Mouse (Mus musculus) right cerebral cortex, postnatal 36 days (tissue): ENCODE results near the gene Vps50.
"Not testable (repeated sequence)": the region's sequence is repeated elsewhere in the genome, so short reads cannot be mapped to it uniquely, and the experiment has no call there.

Source experiments
- DNase-seq, 2 experiments: peaks; one replicate each; pipeline ENCODE4 v3.0.0; 2022; ENCODE audit warnings: low spot score in 2 of 2, mixed read lengths in 1 of 2

Gene Vps50

DNA sequence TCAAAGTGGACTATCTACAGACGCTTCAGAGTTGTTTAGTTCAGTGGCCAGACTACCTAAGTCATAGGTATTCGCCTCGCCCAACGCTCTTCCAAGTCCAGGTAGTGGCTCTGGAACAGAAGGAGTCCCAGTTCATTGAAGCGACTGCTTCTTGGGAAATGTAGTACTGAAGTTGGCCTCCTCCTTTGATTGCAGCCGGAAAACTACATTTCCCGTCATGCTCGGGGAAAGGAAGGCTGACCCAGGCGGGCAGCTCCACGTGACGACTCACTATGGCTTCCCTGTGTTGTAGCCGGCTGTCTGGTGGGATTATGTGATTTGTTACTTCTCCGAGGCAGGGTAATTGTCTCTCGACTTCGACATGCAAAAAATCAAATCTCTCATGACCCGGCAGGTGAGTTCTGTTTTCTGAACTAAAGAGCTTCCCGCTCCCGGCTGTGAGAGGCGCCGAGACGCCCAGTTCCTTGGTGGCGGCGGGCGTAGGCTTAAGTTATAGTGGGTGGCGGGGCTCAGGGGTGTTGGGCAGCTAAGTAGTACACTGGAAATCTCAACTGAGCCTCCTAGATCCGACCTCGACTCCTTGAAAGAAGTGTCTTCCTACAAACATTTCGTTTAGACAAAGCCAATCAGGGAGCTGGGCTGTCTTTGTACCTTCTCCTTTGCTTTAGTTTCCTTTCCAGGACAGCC is at the start of gene Vps50, which contains the start of gene Hepacam2:
Vps50 (plus strand) TSS at position 221 of the 687 bp plus-strand sequence.
Hepacam2 (minus strand) TSS at position 137 of the 687 bp plus-strand sequence.
- DNase-seq = peak; percentile 89 to 95

- no peak for DNase-seq
Measured at GRCm38 (mm10) chr6:3454421-3454820, 43.8 kb upstream of the Vps50 start.

- no peak for DNase-seq
Measured at GRCm38 (mm10) chr6:3455944-3456536, 42.1 kb upstream of the Vps50 start.

DNA sequence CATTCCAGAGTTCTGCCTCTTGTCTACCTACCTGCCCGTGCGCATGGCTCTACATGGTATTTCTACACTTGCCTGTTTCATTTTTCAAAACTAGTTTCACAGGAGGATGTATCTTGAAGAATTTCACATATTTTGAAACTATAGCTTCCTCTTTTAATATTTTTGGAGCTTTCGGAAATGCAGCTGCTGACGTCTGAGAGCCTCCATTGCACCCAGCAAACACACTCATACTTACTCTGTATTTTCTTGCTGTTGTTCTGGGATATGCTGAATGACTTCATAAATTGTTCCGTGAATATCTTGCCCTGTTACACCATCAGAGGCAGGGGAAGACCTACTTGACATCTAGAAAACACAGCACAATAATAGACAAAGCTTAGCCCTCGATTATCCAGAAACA is 35.2 kb upstream of the Vps50 start:
- DNase-seq = no peak

DNA sequence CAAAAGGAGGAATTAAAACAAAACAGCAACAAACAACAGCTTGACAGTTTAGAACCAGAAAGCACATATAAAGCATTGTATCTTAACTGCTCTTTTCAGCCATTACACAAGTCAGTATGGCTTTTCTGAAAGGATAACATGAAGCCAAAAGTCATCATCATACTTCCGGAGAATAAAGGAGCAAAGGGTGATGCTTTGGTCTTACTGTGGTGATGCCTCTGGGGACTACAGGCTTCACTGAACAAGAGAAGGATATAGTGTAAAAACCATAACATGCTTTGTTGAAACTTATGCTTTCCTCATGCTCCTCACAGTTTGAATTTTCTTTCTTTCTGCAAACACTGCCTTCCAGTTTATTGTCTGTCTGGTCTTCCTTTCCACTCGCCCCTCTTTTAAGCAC is 34.6 kb upstream of the Vps50 start:
- DNase-seq = no peak

DNA sequence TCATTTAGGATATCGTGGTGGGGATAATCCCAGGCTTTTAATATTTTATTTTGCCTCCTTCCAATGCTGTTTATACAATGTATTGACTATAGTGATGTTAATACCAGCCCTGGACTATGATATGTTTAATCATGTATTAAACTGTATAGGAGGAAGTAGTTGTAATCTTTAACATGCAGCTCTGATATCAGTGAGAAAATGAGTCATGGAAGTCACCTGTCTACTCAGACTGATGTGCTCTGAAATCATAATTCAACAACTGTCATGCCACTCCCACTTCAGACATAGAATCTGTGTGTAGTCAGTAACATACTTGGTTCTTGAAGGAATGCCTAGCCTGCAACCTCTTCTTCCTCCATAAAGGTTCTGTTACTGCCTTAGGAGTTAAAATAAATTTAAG is 29.6 kb upstream of the Vps50 start:
- no peak for DNase-seq

DNA sequence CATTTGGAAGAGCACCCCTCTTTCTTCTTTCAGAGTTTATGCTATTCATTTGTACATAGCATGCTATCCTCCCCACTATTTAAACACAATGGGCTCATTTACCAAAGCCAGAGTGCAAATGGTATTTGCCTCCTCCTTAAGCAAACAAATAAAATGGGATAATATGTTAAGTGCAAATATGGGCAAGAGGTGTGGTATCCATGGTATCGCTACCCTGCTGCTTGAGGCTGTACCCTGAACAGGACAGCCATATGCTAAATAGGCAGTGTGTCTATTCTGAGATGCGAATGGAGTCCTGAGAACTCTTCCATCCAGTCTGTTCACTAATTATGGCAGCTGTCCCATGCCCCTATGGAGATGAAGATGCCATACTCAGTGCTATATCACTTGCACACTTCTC is 27.5 kb upstream of the Vps50 start:
- no peak for DNase-seq

DNA sequence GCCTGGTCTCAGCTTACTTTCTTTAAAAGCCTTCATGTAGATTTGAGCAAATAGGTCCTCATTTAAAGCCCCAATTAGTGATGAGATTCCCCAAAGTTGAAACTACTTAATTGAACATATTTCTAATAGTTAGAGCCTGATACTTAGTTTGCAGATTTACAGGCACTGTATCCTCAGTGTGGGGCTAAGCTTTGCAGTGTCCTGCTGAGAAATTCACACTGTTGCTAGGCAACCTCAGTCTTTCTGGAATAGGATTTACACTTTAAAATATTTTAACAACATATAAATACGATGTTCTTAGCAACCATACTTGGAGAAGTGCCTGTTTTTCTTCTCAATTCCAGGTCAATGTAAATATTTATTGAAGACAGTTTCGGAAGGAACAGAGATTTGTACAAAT is 21.9 kb upstream of the Vps50 start:
- DNase-seq = no peak

DNA sequence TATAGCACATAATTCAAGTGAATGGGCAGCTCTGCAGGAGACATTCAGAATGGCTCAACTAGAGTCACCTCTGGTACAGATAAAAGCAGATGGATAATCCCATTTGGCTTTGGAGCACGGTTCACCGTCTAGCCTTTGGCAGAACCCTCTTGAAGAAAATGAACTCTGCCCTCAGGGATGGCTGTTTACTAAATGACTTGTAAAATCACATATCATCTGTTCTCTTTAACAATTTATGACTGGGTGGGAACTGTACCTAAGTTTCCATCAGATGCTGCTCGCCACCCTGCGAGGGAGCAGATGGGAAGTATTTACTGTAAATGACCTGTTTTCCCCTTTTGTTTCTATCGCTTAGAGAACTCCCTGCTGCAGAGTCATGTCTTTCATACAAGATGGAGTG is 18.3 kb upstream of the Vps50 start:
- DNase-seq = no peak

GRCm38 (mm10) chr6:3481705-3482104 is 16.5 kb upstream of the Vps50 start:
- DNase-seq = no peak

DNA sequence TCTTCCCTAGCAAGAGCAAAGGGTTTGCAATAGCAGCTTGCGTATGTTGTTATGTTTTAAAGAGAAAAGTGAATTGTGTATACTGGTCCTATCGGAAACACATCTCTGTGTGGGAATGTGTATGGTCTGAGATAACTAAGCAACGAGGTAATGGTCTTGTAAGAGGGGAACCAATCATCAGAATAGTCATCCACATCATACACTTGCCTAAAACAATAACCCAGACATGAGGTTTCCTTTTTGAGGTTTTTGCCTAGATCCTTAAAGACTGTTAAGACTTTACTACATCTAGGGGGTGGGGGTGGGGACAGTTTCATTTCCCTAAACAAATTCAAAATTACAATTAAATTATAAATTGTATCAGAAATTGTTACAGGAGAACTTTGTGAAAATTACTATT is 13.0 kb upstream of the Vps50 start:
- DNase-seq = no peak

DNA sequence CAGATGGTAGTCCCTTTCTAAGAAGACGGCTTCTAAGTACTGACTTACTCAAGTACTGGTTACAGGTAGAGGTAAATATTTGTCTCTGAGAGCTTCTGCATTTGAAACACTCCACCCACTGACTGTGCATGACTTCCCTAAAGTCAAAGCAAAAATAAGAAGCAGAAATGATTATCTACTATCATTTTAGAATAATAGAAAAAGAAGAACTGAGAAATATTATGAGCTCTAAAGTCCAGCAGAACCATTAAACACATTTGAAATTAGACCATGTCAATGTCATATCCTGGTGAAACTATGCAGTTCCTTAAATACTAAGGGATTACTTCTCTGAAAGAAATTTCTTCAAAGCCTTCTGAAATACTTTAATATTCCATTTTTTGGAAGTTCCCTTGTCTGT is 10.8 kb upstream of the Vps50 start:
- no peak for DNase-seq

DNA sequence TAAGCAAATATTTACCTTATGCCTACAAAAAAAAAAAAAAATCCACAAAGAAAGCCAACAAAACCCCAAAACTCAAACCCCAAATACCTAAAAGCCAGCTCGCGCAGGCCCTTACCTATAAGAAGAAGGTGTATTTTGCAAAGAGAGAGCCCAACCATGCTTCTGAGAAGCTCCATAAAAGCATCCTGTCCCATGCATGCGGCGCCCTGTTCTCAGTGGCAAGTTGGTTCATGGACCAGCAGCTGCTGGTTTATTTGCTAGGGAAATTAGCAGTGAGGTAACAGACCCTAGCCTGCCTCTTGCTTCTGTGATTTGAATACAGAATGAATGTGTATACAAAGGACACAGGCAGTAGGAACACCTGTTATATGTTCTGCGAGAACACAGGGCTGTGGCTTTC is 3.9 kb upstream of the Vps50 start:
- no peak for DNase-seq

- no peak for DNase-seq
Measured at GRCm38 (mm10) chr6:3496210-3496609, 2.0 kb upstream of the Vps50 start.

DNA sequence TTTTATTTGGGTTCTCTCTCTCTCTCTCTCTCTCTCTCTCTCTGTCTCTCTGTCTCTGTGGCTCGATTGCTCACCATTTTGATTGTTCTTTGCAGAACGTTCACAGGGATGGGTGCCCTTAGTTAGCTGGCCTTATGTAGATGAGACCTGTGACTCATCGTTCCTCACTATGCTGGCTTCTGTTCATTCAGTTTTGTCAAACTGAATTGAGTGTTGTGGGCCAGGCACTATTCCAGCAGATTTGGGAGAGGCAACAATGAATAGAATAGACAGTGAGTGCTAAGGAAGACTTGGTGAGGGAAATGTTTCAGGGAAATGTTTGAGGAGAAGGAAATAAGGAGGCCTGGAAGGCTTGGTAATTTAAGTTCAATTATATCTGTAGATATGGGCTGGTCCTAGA is 2.1 kb downstream of the Vps50 start:
- DNase-seq = no peak

GRCm38 (mm10) chr6:3505289-3505688 is 7.1 kb downstream of the Vps50 start:
- no peak for DNase-seq

DNA sequence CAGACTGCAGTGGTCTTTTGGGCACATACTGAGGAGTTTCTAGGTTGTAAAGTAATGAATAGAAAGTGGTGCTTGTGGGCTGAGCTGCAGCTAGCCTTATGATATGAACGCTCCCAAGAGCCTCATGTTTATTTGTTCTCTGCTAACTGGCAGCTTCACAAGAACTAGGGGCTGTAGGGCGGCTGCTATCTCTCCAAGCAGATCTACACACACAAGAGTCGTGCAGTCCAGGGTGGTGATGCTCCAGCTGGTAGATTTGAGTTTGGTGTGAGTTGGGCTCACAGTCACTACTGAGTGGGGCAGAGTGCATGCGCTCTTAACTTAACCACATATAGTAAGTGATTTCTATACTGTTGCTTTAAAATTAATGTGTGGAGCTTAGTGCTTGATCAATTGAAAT is 8.9 kb downstream of the Vps50 start:
- no peak for DNase-seq

- not testable (repeated sequence) for DNase-seq
Measured at GRCm38 (mm10) chr6:3508151-3508550, 10.0 kb downstream of the Vps50 start.

DNA sequence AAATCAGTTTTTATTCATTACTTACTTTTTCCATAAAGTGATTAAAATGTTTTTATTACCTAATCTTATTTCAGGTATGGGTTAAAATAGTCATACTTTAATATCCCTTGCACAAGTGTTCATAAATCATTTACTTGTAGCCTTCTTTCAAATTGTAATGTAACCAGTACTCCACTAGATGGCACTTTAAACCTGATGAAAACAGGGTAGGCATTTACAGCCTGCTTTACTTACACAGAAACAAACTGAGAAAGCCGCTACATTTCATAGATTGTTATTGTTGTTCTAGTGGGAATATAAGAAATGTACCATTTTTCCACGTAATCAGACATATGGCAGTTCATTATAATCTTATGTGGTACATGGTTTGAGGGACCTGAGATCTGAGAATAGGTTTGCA is 11.6 kb downstream of the Vps50 start:
- DNase-seq = no peak

DNA sequence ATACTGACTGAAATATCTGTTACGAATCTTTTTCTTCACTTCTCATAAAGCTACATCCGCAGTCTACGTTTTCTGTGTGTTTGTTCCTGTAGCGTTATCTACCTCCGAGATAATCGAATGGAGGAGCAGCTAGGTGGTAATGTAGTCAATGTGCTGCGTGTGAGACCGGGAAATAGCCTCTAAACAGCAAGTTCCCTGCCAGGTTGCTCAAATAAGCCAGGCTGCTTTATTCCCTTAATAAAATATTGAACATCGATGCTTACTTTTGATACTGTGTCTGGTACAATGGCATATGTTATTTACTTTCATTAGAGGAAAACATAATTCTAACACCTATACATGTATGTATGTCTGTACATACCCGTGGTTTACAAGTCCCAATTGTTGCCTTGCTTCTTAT is 12.9 kb downstream of the Vps50 start:
- DNase-seq = no peak

DNA sequence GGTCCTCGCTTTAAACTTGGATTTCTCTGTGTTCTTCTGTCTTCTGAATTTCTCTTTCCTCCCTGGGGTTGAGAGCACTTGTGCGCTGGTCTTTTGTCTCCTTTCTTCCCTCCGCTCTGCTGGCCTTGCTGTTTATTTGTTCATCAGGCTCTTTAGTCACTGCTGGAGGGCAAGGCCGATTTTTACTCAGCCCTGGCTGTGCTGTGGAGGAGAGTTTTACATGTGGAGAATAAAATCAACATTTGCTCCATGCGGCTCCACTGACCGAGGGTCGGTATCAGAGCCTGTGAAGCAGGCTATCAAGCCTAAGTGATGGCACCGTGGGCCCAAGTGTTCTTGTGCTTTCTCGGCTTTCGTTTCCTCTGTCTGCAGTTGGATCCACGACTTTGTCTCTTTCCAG is 13.4 kb downstream of the Vps50 start:
- no peak for DNase-seq

GRCm38 (mm10) chr6:3512611-3513010 is 14.4 kb downstream of the Vps50 start:
- DNase-seq = peak; percentile 10 to 51

DNA sequence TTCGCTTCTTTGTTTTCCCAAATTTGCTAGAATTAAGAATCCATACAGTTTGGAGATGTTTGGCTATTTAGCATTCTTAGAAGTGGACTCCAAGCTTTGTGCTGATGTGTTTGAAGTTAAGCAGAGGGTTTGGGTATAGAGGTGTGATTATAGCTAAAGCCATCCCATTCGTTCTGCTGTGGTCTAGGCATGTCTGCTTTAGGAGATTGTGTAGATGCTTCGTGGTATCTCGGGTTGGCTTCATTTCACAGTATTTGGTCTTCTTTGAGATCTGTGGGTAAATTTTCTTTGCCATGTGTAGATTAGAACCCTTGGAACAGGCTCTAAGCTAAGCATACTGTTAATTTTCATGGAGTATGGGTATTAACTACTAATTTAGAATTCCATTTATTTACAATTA is 30.0 kb downstream of the Vps50 start:
- DNase-seq = no peak

DNA sequence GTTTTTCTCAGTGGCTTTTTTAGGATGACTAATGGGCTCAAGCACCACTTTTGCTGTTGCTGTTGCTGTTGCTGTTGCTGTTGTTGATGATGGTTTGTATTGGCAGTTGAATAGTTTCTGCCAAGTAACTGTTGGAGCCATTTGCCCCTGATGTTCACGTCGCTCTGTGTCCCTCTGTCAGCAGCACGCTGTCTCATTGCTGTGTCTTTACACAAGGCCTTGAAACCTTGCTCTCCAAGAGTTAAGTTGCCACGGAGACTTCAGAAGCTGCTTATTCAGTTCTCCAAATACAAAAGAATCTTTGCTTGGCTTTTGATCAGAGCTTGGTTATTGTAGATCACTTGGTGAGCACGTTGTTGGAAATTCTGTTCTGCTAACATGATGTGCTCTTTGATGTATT is 33.3 kb downstream of the Vps50 start:
- no peak for DNase-seq
